Mouse (Mus musculus) lung, embryonic 15.5 days (tissue): Measurements from ENCODE around the gene Cryz. TPM values are rescaled to one million over a fixed set of nuclear protein-coding genes. Genes with fewer than 3 reads are reported as not detected.
A peak's percentile ranks its signal among the peaks of the same experiment; 100 is the strongest.

ENCODE experiments used
- ATAC-seq: fragments of 200-750 bp; cut with Nextera tagmentation; 2 replicates; pipeline ENCODE4 v1.8.0; 2017; ENCODE audit warnings: moderate number of reproducible peaks, borderline replicate concordance; ENCODE audit not compliant: low FRiP score, low TSS enrichment; ENCODE audit errors: extremely low read depth
- H3K27ac ChIP-seq: fragments of 300-500 bp; sonication (generic); 2 replicates; pipeline ENCODE4 v1.5.1; 2015; ENCODE audit warnings: moderate library complexity, mild to moderate bottlenecking, inconsistent platforms
- H3K27me3 ChIP-seq: fragments of 300-500 bp; sonication (generic); 2 replicates; pipeline ENCODE4 v1.6.1; 2015; ENCODE audit warnings: inconsistent platforms
- H3K36me3 ChIP-seq: fragments of 300-500 bp; sonication (generic); 2 replicates; pipeline ENCODE4 v1.6.1; 2015; ENCODE audit warnings: inconsistent platforms
- H3K4me1 ChIP-seq: fragments of 300-500 bp; sonication (generic); 2 replicates; pipeline ENCODE4 v1.6.1; 2015; ENCODE audit warnings: inconsistent platforms
- H3K4me2 ChIP-seq: fragments of 300-500 bp; sonication (generic); 2 replicates; pipeline ENCODE4 v1.6.1; 2015; ENCODE audit warnings: inconsistent platforms, mild to moderate bottlenecking, moderate library complexity
- H3K4me3 ChIP-seq: fragments of 300-500 bp; sonication (generic); 2 replicates; pipeline ENCODE4 v1.5.1; 2015; ENCODE audit warnings: mild to moderate bottlenecking, inconsistent platforms
- H3K9ac ChIP-seq: fragments of 300-500 bp; sonication (generic); 2 replicates; pipeline ENCODE4 v1.6.1; 2015; ENCODE audit warnings: inconsistent platforms
- H3K9me3 ChIP-seq: fragments of 300-500 bp; sonication (generic); 2 replicates; pipeline ENCODE4 v1.6.1; 2016; ENCODE audit warnings: inconsistent platforms
- WGBS: fragments of 180-500 bp; shearing (Covaris S2); methylation state at CpG from one replicate; pipeline ENCODE4 v1.1.7; 2015; 5-methylcytosine and 5-hydroxymethylcytosine counted together
- polyA plus RNA-seq: library from polyadenylated mRNA; unstranded; fragments of >200 nt; fragmentation: Nextera tagmentation; extraction: Ambion mirVana; gene quantifications from 2 replicates; pipeline ENCODE4 v1.2.1, GENCODE M21; 2015

The Cryz gene
- polyA plus RNA-seq, 1 experiment from 2014 or later, result 16.8 TPM

DNA sequence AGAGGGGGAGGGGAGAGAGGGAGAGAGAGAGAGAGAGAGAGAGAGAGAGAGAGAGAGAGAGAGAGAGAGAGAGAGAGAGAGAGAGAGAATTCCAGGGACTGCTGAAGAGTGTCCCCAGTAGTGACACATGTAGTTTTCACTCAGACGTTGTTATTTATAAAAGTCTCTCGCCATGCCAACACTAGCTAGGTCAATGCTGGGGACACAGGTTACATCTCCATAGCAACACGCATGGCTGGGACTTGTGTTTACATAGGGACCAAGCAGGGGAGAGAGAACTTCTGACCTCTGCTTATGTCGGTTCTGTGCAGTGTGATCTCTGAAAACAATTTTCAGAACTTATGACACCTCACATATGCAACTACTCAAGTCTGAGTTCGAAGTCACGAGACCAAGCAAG is 57.8 kb downstream of the Cryz start:
- WGBS, result 28% methylated on average over 6 of the region's 6 CpGs
- no peak overlapping the region for H3K4me2 ChIP-seq
- no peak overlapping the region for H3K27ac ChIP-seq
- H3K27me3 ChIP-seq, result peaks cover 14% of the 10 kb centered on the region; the same call in 1 of the 2 replicates
- no peak overlapping the region for H3K9ac ChIP-seq
- no peaks in the 10 kb centered on the region for H3K36me3 ChIP-seq
- ATAC-seq, result no peak
- no peak overlapping the region for H3K4me3 ChIP-seq
- H3K9me3 ChIP-seq, result no peaks in the 10 kb centered on the region
- H3K4me1 ChIP-seq, result no peaks in the 10 kb centered on the region; the same call in 1 of the 2 replicates

GRCm38 (mm10) chr3:154654901-154655300 is 58.4 kb downstream of the Cryz start:
- no peaks in the 10 kb centered on the region for H3K36me3 ChIP-seq
- no peak overlapping the region for H3K27ac ChIP-seq
- no peak for ATAC-seq
- no peak overlapping the region for H3K4me2 ChIP-seq
- WGBS, result 60% methylated on average over 12 of the region's 12 CpGs
- no peaks in the 10 kb centered on the region for H3K9me3 ChIP-seq
- peaks cover 14% of the 10 kb centered on the region; the same call in 1 of the 2 replicates for H3K27me3 ChIP-seq
- no peak overlapping the region for H3K4me3 ChIP-seq
- H3K4me1 ChIP-seq, result no peaks in the 10 kb centered on the region; the same call in 1 of the 2 replicates
- no peak overlapping the region for H3K9ac ChIP-seq

GRCm38 (mm10) chr3:154655711-154656110 is 59.2 kb downstream of the Cryz start:
- H3K4me2 ChIP-seq, result no peak overlapping the region
- H3K36me3 ChIP-seq, result no peaks in the 10 kb centered on the region
- H3K27me3 ChIP-seq, result peaks cover 14% of the 10 kb centered on the region; the same call in 1 of the 2 replicates
- 72% methylated on average over 5 of the region's 5 CpGs for WGBS
- H3K4me1 ChIP-seq, result no peaks in the 10 kb centered on the region; the same call in 1 of the 2 replicates
- no peak overlapping the region for H3K27ac ChIP-seq
- H3K9me3 ChIP-seq, result no peaks in the 10 kb centered on the region
- no peak overlapping the region for H3K4me3 ChIP-seq
- no peak for ATAC-seq
- H3K9ac ChIP-seq, result no peak overlapping the region

DNA sequence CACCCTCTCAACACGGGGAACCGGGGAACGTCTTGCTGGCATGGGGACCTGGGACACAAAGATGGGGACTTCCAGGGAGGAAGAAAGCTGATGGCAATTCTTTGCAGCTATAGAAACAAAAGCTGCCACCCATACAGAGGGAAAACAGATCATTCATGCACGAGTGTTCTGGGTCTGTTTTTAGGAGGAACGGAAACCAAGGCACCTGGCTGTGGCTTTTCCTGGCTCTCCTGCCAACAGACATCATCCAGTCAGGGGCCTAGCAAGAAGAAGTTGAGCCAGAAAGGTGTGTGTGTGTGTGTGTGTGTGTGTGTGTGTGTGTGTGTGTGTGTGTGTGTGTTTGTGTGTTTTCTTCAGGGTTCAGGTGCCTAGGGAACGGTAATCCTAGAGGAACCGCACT is 67.0 kb downstream of the Cryz start, which contains the start of gene Erich3:
Gene Erich3, plus strand, starts transcription at position 315 of the 400 bp plus-strand sequence.
- H3K27me3 ChIP-seq, result peaks cover 34% of the 10 kb centered on the region
- H3K4me2 ChIP-seq, result peak within 1 kb of the TSS; percentile 52
- no peaks in the 10 kb centered on the region for H3K36me3 ChIP-seq
- H3K4me1 ChIP-seq, result no peaks in the 10 kb centered on the region; the same call in 1 of the 2 replicates
- H3K4me3 ChIP-seq, result peak within 1 kb of the TSS; percentile 25
- no peaks in the 10 kb centered on the region for H3K9me3 ChIP-seq
- no peak within 1 kb of the TSS for H3K27ac ChIP-seq
- ATAC-seq, result no peak
- 22% methylated on average over 7 of the region's 7 CpGs for whole genome bisulfite sequencing
- H3K9ac ChIP-seq, result no peak within 1 kb of the TSS

GRCm38 (mm10) chr3:154663976-154664581 is 67.6 kb downstream of the Cryz start:
- H3K27ac ChIP-seq, result no peak overlapping the region
- H3K9me3 ChIP-seq, result no peaks in the 10 kb centered on the region
- peak overlapping the region; percentile 52 for H3K4me2 ChIP-seq
- peak overlapping the region; percentile 25 for H3K4me3 ChIP-seq
- ATAC-seq, result peak; percentile 67
- H3K36me3 ChIP-seq, result no peaks in the 10 kb centered on the region
- no peaks in the 10 kb centered on the region; the same call in 1 of the 2 replicates for H3K4me1 ChIP-seq
- 3% methylated on average over 25 of the region's 27 CpGs for WGBS
- H3K27me3 ChIP-seq, result peaks cover 34% of the 10 kb centered on the region
- no peak overlapping the region for H3K9ac ChIP-seq

DNA sequence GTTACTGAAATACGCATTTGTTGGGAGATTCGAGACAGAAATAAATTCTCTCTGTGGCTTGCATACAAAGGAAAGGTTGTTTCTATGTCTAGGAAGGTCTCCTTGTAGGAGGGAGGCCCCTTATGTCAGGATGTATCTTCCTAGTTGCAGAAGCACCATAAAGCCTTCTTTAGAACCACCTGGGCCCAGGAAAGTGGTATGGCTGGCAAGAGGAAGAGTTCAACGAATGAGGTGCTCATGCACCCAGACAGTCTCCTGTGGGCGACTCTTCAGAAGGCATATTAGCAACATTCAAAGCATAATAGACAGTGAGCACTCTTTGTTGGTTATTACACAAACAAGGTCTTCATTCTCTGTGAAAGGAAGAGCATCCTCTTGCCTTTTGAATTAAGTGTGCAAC is 68.1 kb downstream of the Cryz start:
- H3K4me2 ChIP-seq, result no peak overlapping the region
- H3K9ac ChIP-seq, result no peak overlapping the region
- no peak overlapping the region for H3K4me3 ChIP-seq
- H3K9me3 ChIP-seq, result no peaks in the 10 kb centered on the region
- H3K4me1 ChIP-seq, result no peaks in the 10 kb centered on the region; the same call in 1 of the 2 replicates
- no peak for ATAC-seq
- WGBS, result 29% methylated on average over 4 of the region's 4 CpGs
- H3K36me3 ChIP-seq, result no peaks in the 10 kb centered on the region
- H3K27ac ChIP-seq, result no peak overlapping the region
- H3K27me3 ChIP-seq, result peaks cover 34% of the 10 kb centered on the region

- Histone ChIP-seq H3K4me1 (no peaks in the 10 kb centered on the region; the same call in 1 of the 2 replicates), H3K27me3 (peaks cover 24% of the 10 kb centered on the region), H3K27ac (no peak overlapping the region), H3K4me3 (no peak overlapping the region), H3K36me3 (no peaks in the 10 kb centered on the region), H3K4me2 (no peak overlapping the region), H3K9me3 (no peaks in the 10 kb centered on the region), H3K9ac (no peak overlapping the region)
- ATAC-seq, result no peak
- 70% methylated on average over 3 of the region's 3 CpGs for WGBS
These were observed 72.0 kb downstream of the Cryz start for GRCm38 (mm10) chr3:154668485-154668884.

DNA sequence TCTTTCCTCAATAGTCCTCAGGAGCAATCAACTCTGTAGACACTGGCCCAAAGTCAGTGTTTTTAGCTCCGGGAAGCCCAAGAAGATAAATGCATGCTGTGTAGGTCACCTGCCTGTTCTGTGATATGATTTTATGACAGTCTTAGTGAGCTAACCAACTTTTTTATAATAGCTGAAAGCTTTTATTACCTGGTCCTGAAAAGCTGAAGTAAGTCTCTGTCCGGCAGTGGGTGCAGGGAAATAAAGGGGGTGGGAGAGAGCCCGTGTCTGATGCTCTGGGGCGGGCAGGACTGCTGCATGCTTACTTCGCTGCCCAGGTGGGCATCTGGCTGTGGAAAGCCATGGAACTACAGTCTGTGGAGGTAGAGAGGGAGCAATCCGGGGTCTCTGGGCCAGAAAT is 74.1 kb downstream of the Cryz start:
- no peak for ATAC-seq
- Histone ChIP-seq H3K36me3 (no peaks in the 10 kb centered on the region), H3K27ac (no peak overlapping the region), H3K4me2 (no peak overlapping the region), H3K9ac (no peak overlapping the region), H3K4me1 (no peaks in the 10 kb centered on the region), H3K9me3 (no peaks in the 10 kb centered on the region), H3K4me3 (no peak overlapping the region), H3K27me3 (peaks cover 4% of the 10 kb centered on the region; the same call in 1 of the 2 replicates)
- whole genome bisulfite sequencing, result 82% methylated on average over 6 of the region's 6 CpGs

- Histone ChIP-seq H3K9me3 (no peaks in the 10 kb centered on the region), H3K9ac (no peak overlapping the region), H3K4me2 (no peak overlapping the region), H3K27me3 (no peaks in the 10 kb centered on the region), H3K36me3 (no peaks in the 10 kb centered on the region), H3K4me3 (no peak overlapping the region), H3K4me1 (no peaks in the 10 kb centered on the region), H3K27ac (no peak overlapping the region)
- WGBS, result 65% methylated on average over 5 of the region's 5 CpGs
- ATAC-seq, result no peak
These were observed 74.5 kb downstream of the Cryz start for GRCm38 (mm10) chr3:154671013-154671412.

Other genes with a start within 250 kb of the Cryz start
- 13.5 and 16.0 TPM in 2 replicates for gene Tyw3, start 393 bp downstream of the Cryz start, polyA plus RNA-seq
- 0.16 and 0.18 TPM in 2 replicates for gene Erich3, start 67.1 kb downstream of the Cryz start, polyA plus RNA-seq